In the genomic region with DNA sequence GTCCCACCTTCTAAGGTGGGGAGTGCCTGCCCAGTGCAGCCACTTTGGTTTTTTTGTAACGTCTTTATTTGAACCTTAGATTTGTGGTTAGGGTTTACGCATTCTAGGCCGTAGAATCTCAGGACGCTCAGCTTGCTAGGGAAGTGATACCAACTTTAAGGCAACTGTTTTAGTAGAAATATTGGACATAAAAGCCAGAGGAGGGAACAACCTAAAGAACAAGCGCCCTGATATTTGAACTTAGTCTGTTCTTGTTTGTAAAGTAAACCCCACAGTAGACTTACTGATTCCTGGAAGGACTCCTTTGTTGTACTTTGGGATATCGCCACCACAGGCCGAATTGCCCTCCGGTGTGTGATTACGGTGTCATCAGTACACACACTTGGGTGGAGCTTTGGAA, we compare ENCODE assay signal across 8 mouse cellular contexts. TPM values are rescaled to one million over a fixed set of nuclear protein-coding genes. Genes with fewer than 3 reads are reported as not detected.
DNase-seq lines count a peak whose midpoint lies in the region; ATAC-seq and TF ChIP-seq lines count a peak whose summit lies in the region.

No protein-coding gene starts in this region.

- H3K36me3 ChIP-seq in forebrain, embryonic 14.5 days (ENCODE audit: control insufficient read depth, insufficient read depth, low read length) = no peaks in the 10 kb centered on the region
- H3K36me3 ChIP-seq in liver, embryonic 16.5 days (ENCODE audit: control insufficient read depth, insufficient read depth) = no peaks in the 10 kb centered on the region

- no peaks in the 10 kb centered on the region for H3K27me3 ChIP-seq in cerebellum, adult 2 months (ENCODE audit: control insufficient read depth, insufficient read depth, low read length)
- H3K27me3 ChIP-seq in forebrain, embryonic 14.5 days (replicated peaks; ENCODE audit: control insufficient read depth, insufficient read depth, low read length) = no peaks in the 10 kb centered on the region
- H3K27me3 ChIP-seq in liver, embryonic 16.5 days (ENCODE audit: control insufficient read depth, insufficient read depth, low read depth, low read length) = no peaks in the 10 kb centered on the region

- TF ChIP-seq CTCF in cerebellum, adult 2 months (IDR thresholded peaks at IDR 0.05; ENCODE audit: borderline replicate concordance, insufficient read depth, low read depth, low read length) = no peak

- H3K9ac ChIP-seq in forebrain, embryonic 14.5 days (ENCODE audit: low read length) = peak overlapping the region; percentile 97
- peak overlapping the region; percentile 94 for H3K9ac ChIP-seq in liver, embryonic 16.5 days (ENCODE audit: low read depth, low read length)

- peak overlapping the region; percentile 79 for H3K4me2 ChIP-seq in forebrain, embryonic 14.5 days (ENCODE audit: low read length)
- H3K4me2 ChIP-seq in liver, embryonic 16.5 days (ENCODE audit: low read depth, low read length) = peak overlapping the region; percentile 74

- DNase-seq in cerebellum, adult 2 months = no peak
- DNase-seq in cerebellum, adult 11 months = no peak
- DNase-seq in A20 (ENCODE audit: low read depth, low spot score) = peak; percentile 48
- no peak for DNase-seq in forebrain, embryonic 14.5 days (ENCODE audit: low spot score)
- no peak for DNase-seq in urinary bladder, postnatal 36 days (ENCODE audit: low spot score in 2 of 2)
- no peak for DNase-seq in urinary bladder, postnatal 10 days (ENCODE audit: low spot score)
- no peak for DNase-seq in urinary bladder, adult 2 months (ENCODE audit: low spot score)

- WGBS in cerebellum, adult 2 months = 46% methylated on average over 9 of the region's 9 CpGs
- 67% methylated on average over 9 of the region's 9 CpGs for WGBS in forebrain, embryonic 14.5 days
- 25% methylated on average over 9 of the region's 9 CpGs for WGBS in liver, embryonic 16.5 days (ENCODE audit: insufficient replicate concordance)

- peak overlapping the region; percentile 98 for H3K4me3 ChIP-seq in cerebellum, adult 2 months (replicated peaks; ENCODE audit: insufficient read depth, low read depth, low read length)
- H3K4me3 ChIP-seq in forebrain, embryonic 14.5 days (ENCODE audit: low read depth, low read length) = peak overlapping the region; percentile 99
- peak overlapping the region; percentile 94 for H3K4me3 ChIP-seq in liver, embryonic 16.5 days (ENCODE audit: low read depth, low read length)

- no peaks in the 10 kb centered on the region for H3K9me3 ChIP-seq in forebrain, embryonic 14.5 days (replicated peaks; ENCODE audit: control insufficient read depth, low read length)
- no peaks in the 10 kb centered on the region for H3K9me3 ChIP-seq in liver, embryonic 16.5 days (replicated peaks; ENCODE audit: control insufficient read depth, low read length)

- H3K4me1 ChIP-seq in cerebellum, adult 2 months (ENCODE audit: control insufficient read depth, insufficient read depth, low read length) = no peaks in the 10 kb centered on the region; the same call in 1 of the 2 replicates
- peaks cover 14% of the 10 kb centered on the region for H3K4me1 ChIP-seq in forebrain, embryonic 14.5 days (ENCODE audit: control insufficient read depth, insufficient read depth, low read length)
- peaks cover 23% of the 10 kb centered on the region for H3K4me1 ChIP-seq in liver, embryonic 16.5 days (ENCODE audit: control insufficient read depth, low read depth, low read length)

- no peak for ATAC-seq in forebrain, embryonic 14.5 days
- ATAC-seq in liver, embryonic 16.5 days (ENCODE audit: low read depth) = no peak

- H3K27ac ChIP-seq in cerebellum, adult 2 months (ENCODE audit: insufficient read depth, low read length) = no peak overlapping the region
- no peak overlapping the region for H3K27ac ChIP-seq in forebrain, embryonic 14.5 days (ENCODE audit: low read depth, low read length)
- H3K27ac ChIP-seq in liver, embryonic 16.5 days (ENCODE audit: low read length) = peak overlapping the region; percentile 27; the same call in 1 of the 2 replicates

- no peak for TF ChIP-seq POLR2A in cerebellum, adult 2 months (IDR thresholded peaks at IDR 0.05; ENCODE audit: borderline replicate concordance, insufficient read depth, low read length)

RNA-seq across cellular contexts. Expression of a gene that starts 1.2 kb away (rescaled TPM):
- polyA plus RNA-seq in cerebellum, adult 2 months (2012; rRNA removed) = 0.84 TPM in 1 of 2 replicates, not detected in the other
- polyA plus RNA-seq in forebrain, embryonic 14.5 days (2014; fragmentation: Nextera tagmentation; extraction: Ambion mirVana) = not detected in 2 replicates
- polyA plus RNA-seq in liver, embryonic 16.5 days (2015; fragmentation: Nextera tagmentation; extraction: Ambion mirVana) = not detected in 2 replicates
- not detected in 2 replicates for polyA plus RNA-seq in urinary bladder, adult 2 months (2012; rRNA removed)

RNA-seq across cellular contexts. Expression of a gene that starts 1.5 kb away (rescaled TPM):
- 161 and 163 TPM in 2 replicates for polyA plus RNA-seq in cerebellum, adult 2 months (2012; rRNA removed)
- 301 and 357 TPM in 2 replicates for polyA plus RNA-seq in forebrain, embryonic 14.5 days (2014; fragmentation: Nextera tagmentation; extraction: Ambion mirVana)
- 70.9 and 75.8 TPM in 2 replicates for polyA plus RNA-seq in liver, embryonic 16.5 days (2015; fragmentation: Nextera tagmentation; extraction: Ambion mirVana)
- 92.2 and 100 TPM in 2 replicates for polyA plus RNA-seq in urinary bladder, adult 2 months (2012; rRNA removed)
